Mouse (Mus musculus) heart, embryonic 12.5 days (tissue): ENCODE results near the gene Gadd45a. TPM values are rescaled to one million over a fixed set of nuclear protein-coding genes. Genes with fewer than 3 reads are reported as not detected.
A peak's percentile ranks its signal among the peaks of the same experiment; 100 is the strongest.

Experiments
- ATAC-seq: fragments of 200-750 bp; cut with Nextera tagmentation; 2 replicates; pipeline ENCODE4 v1.8.0; 2017; ENCODE audit warnings: moderate TSS enrichment, moderate library complexity; ENCODE audit not compliant: insufficient number of reproducible peaks, low FRiP score
- H3K27ac ChIP-seq: fragments of 300-500 bp; sonication (generic); 2 replicates; pipeline ENCODE4 v1.5.1; 2016; ENCODE audit warnings: mild to moderate bottlenecking, moderate library complexity; ENCODE audit not compliant: poor library complexity, severe bottlenecking
- H3K27me3 ChIP-seq: fragments of 300-500 bp; sonication (generic); replicated peaks from 2 replicates; pipeline ENCODE4 v1.6.1; 2016; ENCODE audit warnings: mild to moderate bottlenecking, moderate library complexity
- H3K36me3 ChIP-seq: fragments of 300-500 bp; sonication (generic); 2 replicates; pipeline ENCODE4 v1.6.1; 2016; ENCODE audit warnings: mild to moderate bottlenecking, moderate library complexity
- H3K4me1 ChIP-seq: fragments of 300-500 bp; sonication (generic); replicated peaks from 2 replicates; pipeline ENCODE4 v1.6.1; 2016; ENCODE audit warnings: mild to moderate bottlenecking
- H3K4me2 ChIP-seq: fragments of 300-500 bp; sonication (generic); 2 replicates; pipeline ENCODE4 v1.6.1; 2016; ENCODE audit warnings: mild to moderate bottlenecking, moderate library complexity
- H3K4me3 ChIP-seq: fragments of 300-500 bp; sonication (generic); 2 replicates; pipeline ENCODE4 v1.5.1; 2016; ENCODE audit warnings: mild to moderate bottlenecking
- H3K9ac ChIP-seq: fragments of 300-500 bp; sonication (generic); 2 replicates; pipeline ENCODE4 v1.6.1; 2016; ENCODE audit warnings: mild to moderate bottlenecking, moderate library complexity
- H3K9me3 ChIP-seq: fragments of 300-500 bp; sonication (generic); replicated peaks from 2 replicates; pipeline ENCODE4 v1.6.1; 2016; ENCODE audit warnings: mild to moderate bottlenecking, moderate library complexity
- WGBS: fragments of 180-500 bp; shearing (Covaris S2); methylation state at CpG from one replicate; pipeline ENCODE4 v1.1.7; 2016; 5-methylcytosine and 5-hydroxymethylcytosine counted together
- polyA plus RNA-seq: library from polyadenylated mRNA; unstranded; fragments of >200 nt; fragmentation: Nextera tagmentation; extraction: Ambion mirVana; gene quantifications from 2 replicates; pipeline ENCODE4 v1.2.1, GENCODE M21; 2016

Gene Gadd45a
- polyA plus RNA-seq, 1 experiment from 2014 or later = 12.7 TPM

- 78% methylated on average over 1 of the region's 1 CpGs for WGBS
- peaks cover 15% of the 10 kb centered on the region for H3K4me1 ChIP-seq
- no peak overlapping the region for H3K27ac ChIP-seq
- ATAC-seq = no peak
- H3K4me2 ChIP-seq = no peak overlapping the region
- no peaks in the 10 kb centered on the region for H3K9me3 ChIP-seq
- no peaks in the 10 kb centered on the region for H3K27me3 ChIP-seq
- H3K36me3 ChIP-seq = no peaks in the 10 kb centered on the region
- no peak overlapping the region for H3K4me3 ChIP-seq
- H3K9ac ChIP-seq = no peak overlapping the region
These were observed 41.0 kb downstream of the Gadd45a start for GRCm38 (mm10) chr6:66996257-66996656.

- peaks cover 15% of the 10 kb centered on the region for H3K4me1 ChIP-seq
- no peaks in the 10 kb centered on the region for H3K27me3 ChIP-seq
- no peaks in the 10 kb centered on the region for H3K9me3 ChIP-seq
- H3K36me3 ChIP-seq = no peaks in the 10 kb centered on the region
- no peak for ATAC-seq
- H3K27ac ChIP-seq = no peak overlapping the region
- H3K4me2 ChIP-seq = no peak overlapping the region
- WGBS = 76% methylated on average over 1 of the region's 1 CpGs
- no peak overlapping the region for H3K9ac ChIP-seq
- H3K4me3 ChIP-seq = no peak overlapping the region
These were observed 41.4 kb downstream of the Gadd45a start for GRCm38 (mm10) chr6:66995825-66996224.

GRCm38 (mm10) chr6:66994981-66995380 is 42.3 kb downstream of the Gadd45a start:
- H3K4me3 ChIP-seq = no peak overlapping the region
- whole genome bisulfite sequencing = 89% methylated on average over 8 of the region's 8 CpGs
- H3K27me3 ChIP-seq = no peaks in the 10 kb centered on the region
- H3K36me3 ChIP-seq = no peaks in the 10 kb centered on the region
- H3K4me1 ChIP-seq = peaks cover 15% of the 10 kb centered on the region
- no peak for ATAC-seq
- no peak overlapping the region for H3K4me2 ChIP-seq
- no peak overlapping the region for H3K9ac ChIP-seq
- H3K27ac ChIP-seq = no peak overlapping the region
- H3K9me3 ChIP-seq = no peaks in the 10 kb centered on the region

GRCm38 (mm10) chr6:66992786-66993185 is 44.5 kb downstream of the Gadd45a start:
- Histone ChIP-seq H3K4me2 (no peak overlapping the region), H3K9me3 (no peaks in the 10 kb centered on the region), H3K27ac (no peak overlapping the region), H3K9ac (no peak overlapping the region), H3K4me3 (no peak overlapping the region), H3K36me3 (no peaks in the 10 kb centered on the region), H3K27me3 (no peaks in the 10 kb centered on the region), H3K4me1 (peaks cover 15% of the 10 kb centered on the region)
- ATAC-seq = no peak
- 63% methylated on average over 8 of the region's 8 CpGs for WGBS

DNA sequence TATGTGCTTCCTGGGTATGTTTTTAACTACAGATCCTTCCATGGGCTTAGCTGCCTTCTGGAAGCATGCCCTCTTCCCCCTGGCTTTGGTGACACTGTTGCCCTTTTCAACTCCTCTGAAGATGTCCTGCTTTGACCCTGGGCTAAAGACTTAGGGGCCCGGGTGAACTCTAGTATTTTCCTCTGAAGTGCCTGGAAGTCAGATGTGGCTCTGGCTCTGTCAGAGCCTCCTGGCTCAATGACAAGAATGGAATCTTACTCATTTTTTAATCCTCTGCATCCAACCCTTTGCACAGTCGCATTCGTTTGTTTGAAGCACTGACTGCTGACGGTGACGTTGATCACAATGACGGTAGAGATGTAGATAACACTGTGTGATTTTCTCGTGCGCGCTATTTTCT is 45.0 kb downstream of the Gadd45a start:
- no peak overlapping the region for H3K4me2 ChIP-seq
- no peak overlapping the region for H3K4me3 ChIP-seq
- no peak overlapping the region for H3K27ac ChIP-seq
- no peaks in the 10 kb centered on the region for H3K9me3 ChIP-seq
- no peak for ATAC-seq
- H3K9ac ChIP-seq = no peak overlapping the region
- WGBS = 44% methylated on average over 9 of the region's 9 CpGs
- H3K36me3 ChIP-seq = no peaks in the 10 kb centered on the region
- no peaks in the 10 kb centered on the region for H3K27me3 ChIP-seq
- peaks cover 15% of the 10 kb centered on the region for H3K4me1 ChIP-seq

DNA sequence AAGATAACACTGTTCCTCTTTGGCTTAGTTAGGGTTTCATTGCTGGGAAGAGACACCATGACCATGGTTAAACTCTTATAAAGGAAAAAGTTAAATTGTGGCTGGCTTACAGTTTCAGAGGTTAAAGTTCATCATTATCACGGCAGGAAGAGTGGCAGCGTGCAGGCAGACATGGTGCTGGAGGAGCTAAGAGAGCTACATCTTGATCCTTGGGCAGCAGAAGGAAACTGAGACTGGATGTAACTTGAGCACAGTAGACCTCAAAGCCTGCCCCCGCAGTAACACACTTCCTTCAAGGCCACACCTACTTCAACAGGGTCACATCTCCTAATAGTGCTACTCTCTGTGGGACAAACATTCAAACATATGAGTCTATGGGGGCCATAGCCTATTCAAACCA is 47.7 kb downstream of the Gadd45a start:
- Histone ChIP-seq H3K27ac (no peak overlapping the region), H3K36me3 (no peaks in the 10 kb centered on the region), H3K27me3 (no peaks in the 10 kb centered on the region), H3K4me2 (no peak overlapping the region), H3K9me3 (no peaks in the 10 kb centered on the region), H3K9ac (no peak overlapping the region), H3K4me1 (peaks cover 23% of the 10 kb centered on the region), H3K4me3 (no peak overlapping the region)
- 62% methylated on average over 3 of the region's 3 CpGs for WGBS
- no peak for ATAC-seq

- H3K27me3 ChIP-seq = no peaks in the 10 kb centered on the region
- WGBS = 84% methylated on average over 6 of the region's 6 CpGs
- peaks cover 23% of the 10 kb centered on the region for H3K4me1 ChIP-seq
- no peak overlapping the region for H3K9ac ChIP-seq
- H3K9me3 ChIP-seq = no peaks in the 10 kb centered on the region
- no peak overlapping the region for H3K27ac ChIP-seq
- H3K4me3 ChIP-seq = no peak overlapping the region
- H3K36me3 ChIP-seq = no peaks in the 10 kb centered on the region
- H3K4me2 ChIP-seq = no peak overlapping the region
- no peak for ATAC-seq
These were observed 48.2 kb downstream of the Gadd45a start for GRCm38 (mm10) chr6:66989037-66989436.

GRCm38 (mm10) chr6:66988363-66988762 is 48.9 kb downstream of the Gadd45a start:
- Histone ChIP-seq H3K4me3 (no peak overlapping the region), H3K9me3 (no peaks in the 10 kb centered on the region), H3K27me3 (no peaks in the 10 kb centered on the region), H3K36me3 (no peaks in the 10 kb centered on the region), H3K4me1 (peaks cover 23% of the 10 kb centered on the region), H3K27ac (no peak overlapping the region), H3K9ac (no peak overlapping the region), H3K4me2 (no peak overlapping the region)
- no peak for ATAC-seq
- 94% methylated on average over 9 of the region's 9 CpGs for WGBS

- H3K4me3 ChIP-seq = no peak overlapping the region
- peak; percentile 93 for ATAC-seq
- no peaks in the 10 kb centered on the region for H3K9me3 ChIP-seq
- no peaks in the 10 kb centered on the region for H3K36me3 ChIP-seq
- no peaks in the 10 kb centered on the region for H3K27me3 ChIP-seq
- no peak overlapping the region for H3K9ac ChIP-seq
- H3K4me1 ChIP-seq = peaks cover 18% of the 10 kb centered on the region
- WGBS = 61% methylated on average over 3 of the region's 3 CpGs
- no peak overlapping the region for H3K4me2 ChIP-seq
- H3K27ac ChIP-seq = no peak overlapping the region
These were observed 49.6 kb downstream of the Gadd45a start for GRCm38 (mm10) chr6:66987643-66988042.

DNA sequence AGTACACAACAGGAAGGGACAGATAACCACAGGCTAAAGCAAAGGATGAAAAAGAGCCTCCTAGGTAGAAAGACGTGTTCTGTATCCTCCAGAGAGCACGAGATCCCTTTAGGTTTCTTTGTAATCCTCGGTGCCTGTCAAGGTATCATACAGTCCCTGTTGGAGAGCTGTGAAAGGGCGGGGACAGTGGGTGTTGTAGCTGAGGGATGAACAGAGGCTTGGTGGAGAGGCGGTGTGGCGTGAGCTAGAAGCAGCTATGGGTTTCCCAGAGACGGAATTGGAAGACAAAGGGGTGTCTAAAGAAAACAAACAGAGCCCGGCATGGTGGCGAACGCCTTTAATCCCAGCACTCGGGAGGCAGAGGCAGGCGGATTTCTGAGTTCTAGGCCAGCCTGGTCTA is 51.2 kb downstream of the Gadd45a start:
- H3K4me3 ChIP-seq = no peak overlapping the region
- H3K27ac ChIP-seq = no peak overlapping the region
- H3K4me1 ChIP-seq = peaks cover 9% of the 10 kb centered on the region
- no peak for ATAC-seq
- H3K4me2 ChIP-seq = no peak overlapping the region
- H3K9ac ChIP-seq = no peak overlapping the region
- H3K36me3 ChIP-seq = no peaks in the 10 kb centered on the region
- no peaks in the 10 kb centered on the region for H3K27me3 ChIP-seq
- WGBS = 85% methylated on average over 12 of the region's 12 CpGs
- no peaks in the 10 kb centered on the region for H3K9me3 ChIP-seq

- Histone ChIP-seq H3K4me2 (no peak overlapping the region), H3K27ac (no peak overlapping the region), H3K36me3 (no peaks in the 10 kb centered on the region), H3K4me3 (no peak overlapping the region), H3K4me1 (peaks cover 9% of the 10 kb centered on the region), H3K27me3 (no peaks in the 10 kb centered on the region), H3K9ac (no peak overlapping the region), H3K9me3 (no peaks in the 10 kb centered on the region)
- ATAC-seq = no peak
- 67% methylated on average over 7 of the region's 7 CpGs for WGBS
These were observed 51.8 kb downstream of the Gadd45a start for GRCm38 (mm10) chr6:66985500-66985899.
